Mouse (Mus musculus) stomach, adult 2 months (tissue): ENCODE results near the gene Loxl4. TPM values are rescaled to one million over a fixed set of nuclear protein-coding genes. Genes with fewer than 3 reads are reported as not detected.

Experiments
- polyA plus RNA-seq: library from polyadenylated mRNA; depleted of rRNA; stranded (reverse); fragments of >200 nt; gene quantifications from 2 replicates; pipeline ENCODE4 v1.2.3, GENCODE M21; 2012; rRNA removed

Gene Loxl4
- 1.4 and 1.5 TPM in 2 replicates for polyA plus RNA-seq

GRCm38 (mm10) chr19:42612654-42613053 lies at the start of gene Loxl4:
TSS of gene Loxl4 (minus strand) at chr19:42612813.

Other genes starting within 250 kb of the Loxl4 start
- 0.30 and 0.90 TPM in 2 replicates for gene Crtac1, start 181.0 kb downstream of the Loxl4 start, polyA plus RNA-seq
- gene R3hcc1l, start 94.1 kb downstream of the Loxl4 start, polyA plus RNA-seq, result 1.3 and 1.6 TPM in 2 replicates
- 1.4 and 2.7 TPM in 2 replicates for gene Pyroxd2, start 140.0 kb upstream of the Loxl4 start, polyA plus RNA-seq
- 23.2 and 28.6 TPM in 2 replicates for gene Hps1, start 167.2 kb upstream of the Loxl4 start, polyA plus RNA-seq